Mouse (Mus musculus): Measurements from ENCODE around the gene Ces2c. TPM values are rescaled to one million over a fixed set of nuclear protein-coding genes. Genes with fewer than 3 reads are reported as not detected.
"Not testable (repeated sequence)": the region's sequence is repeated elsewhere in the genome, so short reads cannot be mapped to it uniquely, and the experiment has no call there.

Ces2c gene
- polyA plus RNA-seq, 1 experiment from 2014 or later, result 1.4 TPM

GRCm38 (mm10) chr8:104847741-104848462 lies 1.0 kb downstream of the Ces2c start:
- Histone ChIP-seq H3K27ac (ENCODE audit: low read length) (no peak overlapping the region), H3K4me3 (replicated peaks; ENCODE audit: low read length) (no peak overlapping the region), H3K27me3 (ENCODE audit: control insufficient read depth, insufficient read depth, low read length) (no peaks in the 10 kb centered on the region), H3K9me3 (replicated peaks; ENCODE audit: control insufficient read depth, low read length) (no peaks in the 10 kb centered on the region), H3K4me2 (ENCODE audit: low read depth, low read length) (no peak overlapping the region), H3K36me3 (ENCODE audit: control insufficient read depth, insufficient read depth, low read length) (no peaks in the 10 kb centered on the region), H3K9ac (ENCODE audit: low read length) (no peak overlapping the region), H3K4me1 (ENCODE audit: control insufficient read depth, insufficient read depth, low read length) (no peaks in the 10 kb centered on the region)
- 72% methylated on average over 4 of the region's 4 CpGs for WGBS
- no peak for ATAC-seq (ENCODE audit: insufficient read depth, low FRiP score)

DNA sequence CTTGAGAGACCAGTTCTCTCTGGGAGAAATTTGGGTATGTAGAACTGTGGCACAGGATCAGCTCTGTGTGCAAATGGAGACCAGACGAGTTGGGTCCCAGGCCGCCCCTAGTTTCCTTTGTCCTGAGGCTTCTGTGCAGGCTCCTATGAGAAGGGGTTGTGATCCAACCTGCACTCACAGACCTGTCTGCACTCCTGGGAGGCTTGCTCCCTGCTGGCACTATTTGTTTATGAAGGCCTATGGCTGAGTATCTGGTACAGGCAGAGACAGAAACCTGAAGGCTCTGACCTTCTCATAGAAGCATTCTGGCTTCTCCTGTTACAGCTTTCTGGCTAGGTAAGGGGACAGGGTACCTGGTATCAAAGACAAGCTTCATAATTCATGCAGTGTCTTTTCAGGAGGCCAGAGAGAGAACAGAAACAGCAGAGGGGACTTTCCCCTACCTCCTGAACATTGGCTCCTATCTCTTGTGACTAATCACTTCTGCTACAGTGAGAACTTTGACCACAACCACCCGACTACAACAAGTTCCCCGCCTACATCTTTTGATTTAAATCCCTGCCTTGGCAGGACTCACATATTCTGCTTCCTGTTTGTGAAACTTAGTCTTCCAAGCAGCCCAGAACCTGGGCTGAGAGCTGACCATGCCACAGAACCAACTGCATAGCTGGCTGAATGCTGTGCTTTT lies 20.1 kb downstream of the Ces2c start:
- peak; percentile 86 for ATAC-seq (ENCODE audit: insufficient read depth, low FRiP score)
- no CpG with 5 or more reads among the region's 4 CpGs for WGBS
- not testable (repeated sequence) for H3K4me3 ChIP-seq (replicated peaks; ENCODE audit: low read length); H3K4me1 ChIP-seq (ENCODE audit: control insufficient read depth, insufficient read depth, low read length); H3K27ac ChIP-seq (ENCODE audit: low read length); H3K9ac ChIP-seq (ENCODE audit: low read length); H3K9me3 ChIP-seq (replicated peaks; ENCODE audit: control insufficient read depth, low read length); H3K27me3 ChIP-seq (ENCODE audit: control insufficient read depth, insufficient read depth, low read length); H3K4me2 ChIP-seq (ENCODE audit: low read depth, low read length); H3K36me3 ChIP-seq (ENCODE audit: control insufficient read depth, insufficient read depth, low read length)

GRCm38 (mm10) chr8:104868876-104869275 lies 22.0 kb downstream of the Ces2c start:
- not testable (repeated sequence) for H3K27ac ChIP-seq (ENCODE audit: low read length); H3K36me3 ChIP-seq (ENCODE audit: control insufficient read depth, insufficient read depth, low read length); H3K9me3 ChIP-seq (replicated peaks; ENCODE audit: control insufficient read depth, low read length); ATAC-seq (ENCODE audit: insufficient read depth, low FRiP score); H3K27me3 ChIP-seq (ENCODE audit: control insufficient read depth, insufficient read depth, low read length); H3K4me1 ChIP-seq (ENCODE audit: control insufficient read depth, insufficient read depth, low read length); H3K9ac ChIP-seq (ENCODE audit: low read length); H3K4me2 ChIP-seq (ENCODE audit: low read depth, low read length); H3K4me3 ChIP-seq (replicated peaks; ENCODE audit: low read length)
- WGBS, result no CpG with 5 or more reads among the region's 2 CpGs

GRCm38 (mm10) chr8:104886223-104886926 lies 39.5 kb downstream of the Ces2c start:
- not testable (repeated sequence) for H3K36me3 ChIP-seq (ENCODE audit: control insufficient read depth, insufficient read depth, low read length)
- no CpG with 5 or more reads among the region's 4 CpGs for WGBS

GRCm38 (mm10) chr8:104901746-104902145 lies 54.9 kb downstream of the Ces2c start:
- Histone ChIP-seq H3K9me3 (replicated peaks; ENCODE audit: control insufficient read depth, low read length) (no peaks in the 10 kb centered on the region), H3K27ac (ENCODE audit: low read length) (no peak overlapping the region), H3K27me3 (ENCODE audit: control insufficient read depth, insufficient read depth, low read length) (no peaks in the 10 kb centered on the region), H3K4me1 (ENCODE audit: control insufficient read depth, insufficient read depth, low read length) (no peaks in the 10 kb centered on the region), H3K9ac (ENCODE audit: low read length) (no peak overlapping the region), H3K4me2 (ENCODE audit: low read depth, low read length) (no peak overlapping the region), H3K4me3 (replicated peaks; ENCODE audit: low read length) (no peak overlapping the region), H3K36me3 (ENCODE audit: control insufficient read depth, insufficient read depth, low read length) (no peaks in the 10 kb centered on the region)
- ATAC-seq (ENCODE audit: insufficient read depth, low FRiP score), result no peak
- 69% methylated on average over 2 of the region's 2 CpGs for WGBS

More at GRCm38 (mm10) chr8:104886223-104886926, 39.5 kb downstream of the Ces2c start:
- not testable (repeated sequence) for H3K9ac ChIP-seq (ENCODE audit: low read length); H3K27ac ChIP-seq (ENCODE audit: low read length); H3K4me3 ChIP-seq (replicated peaks; ENCODE audit: low read length); H3K27me3 ChIP-seq (ENCODE audit: control insufficient read depth, insufficient read depth, low read length); H3K4me2 ChIP-seq (ENCODE audit: low read depth, low read length); H3K4me1 ChIP-seq (ENCODE audit: control insufficient read depth, insufficient read depth, low read length); H3K9me3 ChIP-seq (replicated peaks; ENCODE audit: control insufficient read depth, low read length)
- ATAC-seq (ENCODE audit: insufficient read depth, low FRiP score), result peak; percentile 79; the same call in 1 of the 2 replicates

Other genes starting within 250 kb of the Ces2c start
- gene Cdh16, start 222.7 kb upstream of the Ces2c start, polyA plus RNA-seq (2015; fragmentation: Nextera tagmentation; extraction: Ambion mirVana), result 1.6 and 2.0 TPM in 2 replicates
- gene Rrad, start 215.7 kb upstream of the Ces2c start, polyA plus RNA-seq (2015; fragmentation: Nextera tagmentation; extraction: Ambion mirVana), result 9.2 and 14.4 TPM in 2 replicates
- gene Ciao2b, start 205.1 kb upstream of the Ces2c start, polyA plus RNA-seq (2015; fragmentation: Nextera tagmentation; extraction: Ambion mirVana), result 92.6 and 93.6 TPM in 2 replicates
- 1.3 and 1.4 TPM in 2 replicates for gene Ces2a, start 113.1 kb upstream of the Ces2c start, polyA plus RNA-seq (2015; fragmentation: Nextera tagmentation; extraction: Ambion mirVana)
- 1.0 and 1.5 TPM in 2 replicates for gene Ces2b, start 15.5 kb upstream of the Ces2c start, polyA plus RNA-seq (2015; fragmentation: Nextera tagmentation; extraction: Ambion mirVana)
- 5.6 and 7.9 TPM in 2 replicates for gene Ces2e, start 79.2 kb downstream of the Ces2c start, polyA plus RNA-seq (2015; fragmentation: Nextera tagmentation; extraction: Ambion mirVana)
- 0.53 and 0.69 TPM in 2 replicates for gene Ces2f, start 100.3 kb downstream of the Ces2c start, polyA plus RNA-seq (2015; fragmentation: Nextera tagmentation; extraction: Ambion mirVana)
- gene Ces2g, start 114.7 kb downstream of the Ces2c start, polyA plus RNA-seq (2015; fragmentation: Nextera tagmentation; extraction: Ambion mirVana), result 12.8 and 18.7 TPM in 2 replicates
- not detected in 2 replicates for gene Ces2h, start 153.8 kb downstream of the Ces2c start, polyA plus RNA-seq (2015; fragmentation: Nextera tagmentation; extraction: Ambion mirVana)
- gene Ces3a, start 201.5 kb downstream of the Ces2c start, polyA plus RNA-seq (2015; fragmentation: Nextera tagmentation; extraction: Ambion mirVana), result not detected in 2 replicates
- gene Ces3b, start 236.7 kb downstream of the Ces2c start, polyA plus RNA-seq (2015; fragmentation: Nextera tagmentation; extraction: Ambion mirVana), result not detected in 2 replicates